Mouse (Mus musculus) bone marrow, adult 2 months (tissue): ENCODE measurements at regions not wholly inside any gene's neighbourhood (a gene's known extent, or its start where the extent isn't known, plus 50 kb on each side); places are given as distances from the start of the nearest gene placed in this dataset.

Experiments used
- CTCF ChIP-seq: fragments of 200-500 bp; IDR thresholded peaks from 2 replicates; pipeline ENCODE4 v1.5.1; 2011; ENCODE audit warnings: low read length, control low read depth; ENCODE audit not compliant: control insufficient read depth, insufficient read depth
- POLR2A ChIP-seq: fragments of 200-500 bp; IDR thresholded peaks from 2 replicates; pipeline ENCODE4 v1.6.1; 2011; ENCODE audit warnings: low read depth, mild to moderate bottlenecking, control low read depth, low read length, borderline replicate concordance; ENCODE audit not compliant: control insufficient read depth

- TF ChIP-seq CTCF (no peak), POLR2A (no peak)
Measured at GRCm38 (mm10) chr12:77783909-77784308, 410.1 kb upstream of the Gm6657 start.
